Mouse (Mus musculus) CH12.LX (cell line): ENCODE measurements at regions not wholly inside any gene's neighbourhood (a gene's known extent, or its start where the extent isn't known, plus 50 kb on each side); places are given as distances from the start of the nearest gene placed in this dataset.

ENCODE experiments used
- DNase-seq: peaks from one replicate; pipeline ENCODE4 v3.0.0-alpha.2; 2013; ENCODE audit errors: extremely low read depth
- H3K27ac ChIP-seq: 2 replicates; pipeline ENCODE4 v1.5.1; 2012; ENCODE audit warnings: low read depth, mild to moderate bottlenecking, control low read depth, moderate library complexity; ENCODE audit not compliant: insufficient read depth
- H3K27me3 ChIP-seq: replicated peaks from 2 replicates; pipeline ENCODE3; 2012; ENCODE audit warnings: inconsistent platforms
- H3K36me3 ChIP-seq, 2 experiments: replicated peaks in 1 of 2; 2 replicates each; pipeline versions ENCODE3 to v1.6.1; 2012; ENCODE audit warnings: inconsistent platforms in 1 of 2, low read length in 1 of 2, mild to moderate bottlenecking in 1 of 2, mixed read lengths in 1 of 2, moderate library complexity in 1 of 2; ENCODE audit not compliant: control insufficient read depth in 1 of 2, insufficient read depth in 1 of 2
- H3K4me1 ChIP-seq, 2 experiments: 2 replicates each; pipeline ENCODE4 v1.6.1; 2012; ENCODE audit warnings: inconsistent platforms in 1 of 2, moderate library complexity in 1 of 2; ENCODE audit not compliant: insufficient read depth in 2 of 2, control insufficient read depth in 1 of 2
- H3K4me2 ChIP-seq: 2 replicates; pipeline ENCODE4 v1.6.1; 2012; ENCODE audit warnings: low read depth, mild to moderate bottlenecking, control low read depth; ENCODE audit not compliant: poor library complexity, insufficient read depth, severe bottlenecking
- H3K4me3 ChIP-seq, 3 experiments: fragments of 150-350 bp in 1 of 3; sonication (generic) in 1 of 3; replicated peaks in 1 of 3; 2 replicates each; pipeline versions ENCODE3 to v1.5.1; 2011 to 2012; ENCODE audit warnings: low read depth in 2 of 3, low read length in 2 of 3, mild to moderate bottlenecking in 2 of 3, moderate library complexity in 2 of 3, control low read depth in 1 of 3, improper control_type of control experiment in 1 of 3, inconsistent platforms in 1 of 3, mixed read lengths in 1 of 3; ENCODE audit not compliant: poor library complexity in 1 of 3
- H3K79me2 ChIP-seq: replicated peaks from 2 replicates; pipeline ENCODE4 v1.6.1; 2012; ENCODE audit warnings: mild to moderate bottlenecking, moderate library complexity; ENCODE audit not compliant: control insufficient read depth, poor library complexity, insufficient read depth, severe bottlenecking; ENCODE audit errors: extremely low read depth
- H3K9ac ChIP-seq: 2 replicates; pipeline ENCODE4 v1.6.1; 2012; ENCODE audit warnings: low read depth, mild to moderate bottlenecking, control low read depth, moderate library complexity; ENCODE audit not compliant: insufficient read depth
- H3K9me3 ChIP-seq: replicated peaks from 2 replicates; pipeline ENCODE3; 2012; ENCODE audit warnings: low read length, inconsistent platforms, mixed read lengths
- BHLHE40 ChIP-seq: IDR thresholded peaks from 2 replicates; pipeline ENCODE4 v1.6.1; 2011; ENCODE audit warnings: mild to moderate bottlenecking, low read depth, low read length, improper control_type of control experiment
- CHD2 ChIP-seq: IDR thresholded peaks from 2 replicates; pipeline ENCODE4 v1.6.1; 2011; ENCODE audit warnings: low read length, improper control_type of control experiment
- E2F4 ChIP-seq: IDR thresholded peaks from 2 replicates; pipeline ENCODE4 v1.6.1; 2011; ENCODE audit warnings: low read depth, low read length, improper control_type of control experiment; ENCODE audit not compliant: insufficient replicate concordance
- GABPA ChIP-seq: IDR thresholded peaks from 2 replicates; pipeline ENCODE4 v1.6.1; 2012; ENCODE audit warnings: low read depth, low read length, improper control_type of control experiment, inconsistent platforms; ENCODE audit not compliant: insufficient replicate concordance
- JUN ChIP-seq: IDR thresholded peaks from 2 replicates; pipeline ENCODE4 v1.6.1; 2011; ENCODE audit warnings: low read depth, mild to moderate bottlenecking, low read length, improper control_type of control experiment, moderate library complexity; ENCODE audit not compliant: insufficient read depth
- KAT2A ChIP-seq: IDR thresholded peaks from 2 replicates; pipeline ENCODE4 v1.6.1; 2012; ENCODE audit warnings: low read length, improper control_type of control experiment, inconsistent platforms; ENCODE audit not compliant: insufficient replicate concordance
- MAX ChIP-seq: IDR thresholded peaks from 2 replicates; pipeline ENCODE4 v1.6.1; 2011; ENCODE audit warnings: low read length, improper control_type of control experiment
- NELFE ChIP-seq: IDR thresholded peaks from 2 replicates; pipeline ENCODE4 v1.6.1; 2011; ENCODE audit warnings: low read depth, low read length, improper control_type of control experiment
- POLR2AphosphoS2 ChIP-seq: IDR thresholded peaks from 2 replicates; pipeline ENCODE4 v1.6.1; 2011; ENCODE audit warnings: low read depth, low read length, improper control_type of control experiment
- RCOR1 ChIP-seq: conservative IDR thresholded peaks from 2 replicates; pipeline ENCODE4 v1.6.1; 2012; ENCODE audit warnings: low read depth, mild to moderate bottlenecking, inconsistent platforms, low read length, improper control_type of control experiment
- SIN3A ChIP-seq: IDR thresholded peaks from 2 replicates; pipeline ENCODE4 v1.6.1; 2012; ENCODE audit warnings: low read length, improper control_type of control experiment, inconsistent platforms
- SMC3 ChIP-seq: IDR thresholded peaks from 2 replicates; pipeline ENCODE4 v1.6.1; 2011; ENCODE audit warnings: low read depth, low read length, improper control_type of control experiment
- TBP ChIP-seq: conservative IDR thresholded peaks from 2 replicates; pipeline ENCODE4 v1.6.1; 2011; ENCODE audit warnings: low read depth, low read length, improper control_type of control experiment
- TCF12 ChIP-seq: IDR thresholded peaks from 2 replicates; pipeline ENCODE4 v1.6.1; 2014; ENCODE audit warnings: low read depth, mild to moderate bottlenecking, inconsistent platforms, low read length, improper control_type of control experiment
- USF2 ChIP-seq: conservative IDR thresholded peaks from 2 replicates; pipeline ENCODE4 v1.6.1; 2011; ENCODE audit warnings: low read depth, low read length, improper control_type of control experiment
- ZNF384 ChIP-seq: IDR thresholded peaks from 2 replicates; pipeline ENCODE4 v1.6.1; 2012; ENCODE audit warnings: low read depth, low read length, improper control_type of control experiment, inconsistent platforms
- dilution Hi-C: fragments of 300-500 bp; cut with MboI; formaldehyde crosslinking; loops from 2 replicates; pipeline ENCODE4 v1.14.3; 2020; ENCODE audit warnings: low sequenced_read_pairs; ENCODE audit not compliant: extremely low pct_unique_long_range_greater_than_20kb, extremely low pct_ligation_motif_present
- in situ Hi-C: fragments of 300-500 bp; cut with MboI; formaldehyde crosslinking; loops from 3 replicates; pipeline ENCODE4 v1.14.3; 2019; ENCODE audit warnings: low sequenced_read_pairs, low pct_ligation_motif_present, low pct_unique_long_range_greater_than_20kb, mixed read lengths

DNA sequence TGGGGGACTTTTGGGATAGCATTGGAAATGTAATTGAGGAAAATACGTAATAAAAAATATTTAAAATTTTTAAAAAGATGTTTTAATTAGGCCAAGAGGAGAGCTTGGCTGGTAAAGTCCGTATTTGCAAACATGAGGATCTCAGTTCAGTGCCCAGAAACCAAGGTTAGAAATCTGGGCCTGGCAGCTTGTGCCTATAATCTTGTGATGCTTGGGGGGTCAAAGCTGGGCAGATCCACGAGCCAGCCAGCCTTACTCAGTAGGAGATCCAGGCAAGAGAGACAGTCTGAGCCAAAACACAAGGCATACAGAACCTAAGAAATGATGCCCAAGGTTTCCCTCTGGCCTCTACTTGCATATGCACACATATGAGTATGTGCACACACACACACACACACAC lies 54.1 kb upstream of the Cxadr start:
- dilution Hi-C loops: no loop called here

DNA sequence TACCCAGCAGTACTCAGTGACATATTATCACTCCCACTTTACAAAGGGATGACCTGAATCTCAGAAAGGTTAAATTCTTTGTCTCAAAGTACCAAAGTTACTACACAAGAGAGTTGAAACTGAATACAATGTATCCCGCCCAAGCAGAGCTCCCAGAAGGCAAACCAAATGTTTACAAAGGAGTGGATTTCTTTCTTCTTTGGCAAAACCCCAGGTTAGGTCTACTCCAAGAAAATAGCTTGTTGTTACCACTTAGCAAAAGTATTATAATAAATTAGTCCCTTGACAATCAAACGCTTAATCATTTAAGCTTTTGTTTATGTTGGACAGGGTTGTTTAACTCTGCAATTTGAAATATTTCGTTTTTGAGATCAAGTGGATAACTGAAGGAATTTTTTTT lies 58.6 kb upstream of the Cxadr start:
- no peak for DNase-seq
- H3K9me3 ChIP-seq: peaks cover 2% of the 10 kb centered on the region
- no peak overlapping the region for H3K9ac ChIP-seq
- dilution Hi-C loops: no loop called here
- H3K79me2 ChIP-seq: no peaks in the 10 kb centered on the region
- no peak overlapping the region for H3K4me3 ChIP-seq
- no peaks in the 10 kb centered on the region for H3K27me3 ChIP-seq
- H3K36me3 ChIP-seq: no peaks in the 10 kb centered on the region
- no peak for TF ChIP-seq SMC3
- TF ChIP-seq NELFE: no peak
- no peak for TF ChIP-seq RCOR1
- TF ChIP-seq USF2: no peak
- H3K27ac ChIP-seq: no peak overlapping the region
- no peaks in the 10 kb centered on the region for H3K4me1 ChIP-seq
- in situ Hi-C loops: no loop called here
- no peak overlapping the region for H3K4me2 ChIP-seq

More for the DNA sequence above, 54.1 kb upstream of the Cxadr start:
- no peak for TF ChIP-seq MAX
- TF ChIP-seq KAT2A: no peak
- no peak for TF ChIP-seq ZNF384
- TF ChIP-seq SMC3: no peak
- no peak for TF ChIP-seq BHLHE40
- no peak for TF ChIP-seq CHD2
- TF ChIP-seq JUN: no peak
- TF ChIP-seq POLR2AphosphoS2: no peak
- no peak for TF ChIP-seq GABPA
- TF ChIP-seq E2F4: no peak
- TF ChIP-seq USF2: no peak
- TF ChIP-seq NELFE: no peak
- no peak for TF ChIP-seq SIN3A
- TF ChIP-seq TBP: no peak
- TF ChIP-seq, all 38 proteins: peak for 0
- H3K4me1 ChIP-seq: no peaks in the 10 kb centered on the region
- H3K79me2 ChIP-seq: no peaks in the 10 kb centered on the region
- no peak for DNase-seq
- in situ Hi-C loops: no loop called here
- H3K9me3 ChIP-seq: no peaks in the 10 kb centered on the region
- H3K27ac ChIP-seq: no peak overlapping the region
- no peaks in the 10 kb centered on the region for H3K27me3 ChIP-seq
- H3K36me3 ChIP-seq: no peaks in the 10 kb centered on the region
- no peak overlapping the region for H3K4me3 ChIP-seq
- H3K9ac ChIP-seq: no peak overlapping the region
- H3K4me2 ChIP-seq: no peak overlapping the region

DNA sequence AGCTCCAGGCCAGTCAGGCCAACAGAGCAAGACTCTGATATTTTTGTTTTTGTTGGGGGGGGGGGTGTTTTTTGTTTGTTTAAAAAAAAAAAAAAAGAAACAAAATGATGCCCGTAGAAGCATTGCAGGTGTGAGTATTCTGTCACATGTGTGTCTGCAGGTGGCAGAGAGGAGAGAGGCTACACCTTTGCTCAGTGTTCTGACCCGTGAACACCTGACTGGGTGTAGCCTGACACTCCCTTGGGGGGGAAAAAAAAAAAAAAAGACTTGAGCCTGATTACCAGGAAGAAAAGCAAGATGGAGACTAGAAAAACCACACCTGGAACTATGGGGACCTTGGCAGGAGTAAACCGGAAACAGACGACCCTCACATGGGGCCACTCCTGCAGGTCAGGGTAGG lies 61.1 kb upstream of the Cxadr start:
- no peak for DNase-seq
- in situ Hi-C loops: no loop called here
- TF ChIP-seq SIN3A (no peak), TBP (no peak), TCF12 (no peak)
- dilution Hi-C loops: no loop called here
- Histone ChIP-seq H3K79me2 (no peaks in the 10 kb centered on the region), H3K9ac (no peak overlapping the region), H3K4me3 (no peak overlapping the region), H3K4me2 (no peak overlapping the region), H3K4me1 (peaks cover 0 to 7% of the 10 kb centered on the region in 2 experiments; a peak in 1 of 4 replicates), H3K9me3 (peaks cover 2% of the 10 kb centered on the region), H3K36me3 (no peaks in the 10 kb centered on the region), H3K27me3 (no peaks in the 10 kb centered on the region), H3K27ac (no peak overlapping the region)
